Mouse (Mus musculus): ENCODE measurements around the gene Slc17a8. TPM values are rescaled to one million over a fixed set of nuclear protein-coding genes. Genes with fewer than 3 reads are reported as not detected.
"Not testable (repeated sequence)": the region's sequence is repeated elsewhere in the genome, so short reads cannot be mapped to it uniquely, and the experiment has no call there.

The Slc17a8 gene
- polyA plus RNA-seq (2015; fragmentation: Nextera tagmentation; extraction: Ambion mirVana), result 0.09 TPM in 1 of 2 replicates, not detected in the other

DNA sequence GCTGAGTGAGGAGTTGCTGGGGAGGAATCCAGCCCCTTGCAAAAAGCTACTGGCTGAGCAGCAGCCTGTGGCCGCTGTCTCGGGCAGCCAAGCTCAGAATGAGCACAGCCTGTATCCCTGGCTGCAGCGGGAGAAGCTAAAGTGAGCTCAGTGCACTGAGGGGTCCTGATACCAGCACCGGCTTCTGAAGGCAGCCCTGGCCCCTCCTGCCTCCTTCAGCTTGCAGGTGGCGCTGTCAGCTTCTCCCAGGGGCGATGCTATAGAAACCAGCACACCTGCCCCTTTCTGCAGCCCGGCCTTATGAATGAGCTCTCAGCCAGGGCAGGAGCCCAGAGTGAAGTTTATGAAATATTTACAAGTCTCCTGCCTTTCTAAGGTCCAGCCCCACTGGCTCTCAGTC, at the start of gene Slc17a8:
Gene Slc17a8, minus strand, starts transcription at position 125 of the 400 bp plus-strand sequence.
- Histone ChIP-seq H3K4me3 (no peak within 1 kb of the TSS), H3K27ac (no peak within 1 kb of the TSS), H3K27me3 (no peaks in the 10 kb centered on the region), H3K9me3 (no peaks in the 10 kb centered on the region), H3K9ac (no peak within 1 kb of the TSS), H3K4me2 (no peak within 1 kb of the TSS), H3K4me1 (no peaks in the 10 kb centered on the region), H3K36me3 (no peaks in the 10 kb centered on the region)
- no peak for ATAC-seq (ENCODE audit: borderline replicate concordance, extremely low read depth, low FRiP score, low TSS enrichment)
- 31% methylated on average over 7 of the region's 7 CpGs for WGBS

DNA sequence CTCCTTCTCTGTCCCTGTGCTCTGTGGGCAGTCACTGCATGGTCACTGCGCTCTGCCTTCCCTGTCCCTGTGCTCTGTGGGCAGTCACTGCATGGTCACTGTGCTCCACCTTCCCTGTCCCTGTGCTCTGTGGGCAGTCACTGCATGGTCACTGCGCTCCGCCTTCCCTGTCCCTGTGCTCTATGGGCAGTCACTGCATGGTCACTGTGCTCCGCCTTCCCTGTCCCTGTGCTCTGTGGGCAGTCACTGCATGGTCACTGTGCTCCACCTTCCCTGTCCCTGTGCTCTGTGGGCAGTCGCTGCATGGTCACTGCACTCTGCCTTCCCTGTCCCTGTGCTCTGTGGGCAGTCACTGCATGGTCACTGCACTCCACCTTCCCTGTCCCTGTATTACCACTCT, 49.3 kb upstream of the Slc17a8 start:
- not testable (repeated sequence) for H3K9me3 ChIP-seq; H3K4me3 ChIP-seq; ATAC-seq (ENCODE audit: borderline replicate concordance, extremely low read depth, low FRiP score, low TSS enrichment); H3K36me3 ChIP-seq; H3K27ac ChIP-seq; H3K9ac ChIP-seq; H3K4me2 ChIP-seq; H3K27me3 ChIP-seq; H3K4me1 ChIP-seq
- WGBS, result 93% methylated on average over 5 of the region's 5 CpGs

DNA sequence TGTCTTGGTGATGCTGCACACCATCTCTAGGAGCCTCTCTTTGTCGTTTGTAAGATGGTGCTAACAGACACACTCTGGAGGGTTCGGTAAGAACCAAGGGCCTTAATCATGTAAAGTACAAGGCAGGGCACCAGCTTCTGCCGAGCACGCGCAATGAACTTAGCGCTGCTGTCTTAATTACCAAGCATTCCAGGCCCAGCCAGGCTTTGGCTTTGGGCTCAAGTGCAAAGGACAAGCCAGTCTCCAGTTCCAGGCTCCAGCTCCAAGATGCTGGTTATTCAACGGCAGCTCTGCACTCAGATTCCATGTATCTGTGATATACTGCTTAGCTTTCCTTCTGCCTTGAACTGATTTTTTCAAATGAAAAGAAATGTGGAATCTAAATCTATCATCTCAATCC, 46.5 kb upstream of the Slc17a8 start:
- no peaks in the 10 kb centered on the region for H3K4me1 ChIP-seq
- 85% methylated on average over 7 of the region's 7 CpGs for WGBS
- no peaks in the 10 kb centered on the region for H3K9me3 ChIP-seq
- no peak for ATAC-seq (ENCODE audit: borderline replicate concordance, extremely low read depth, low FRiP score, low TSS enrichment)
- H3K36me3 ChIP-seq, result 0 out of 2 replicates have a peak, but pooled peaks cover 2% of the 10 kb centered on the region
- no peak overlapping the region for H3K4me2 ChIP-seq
- H3K4me3 ChIP-seq, result no peak overlapping the region
- no peaks in the 10 kb centered on the region for H3K27me3 ChIP-seq
- H3K9ac ChIP-seq, result no peak overlapping the region
- no peak overlapping the region for H3K27ac ChIP-seq

DNA sequence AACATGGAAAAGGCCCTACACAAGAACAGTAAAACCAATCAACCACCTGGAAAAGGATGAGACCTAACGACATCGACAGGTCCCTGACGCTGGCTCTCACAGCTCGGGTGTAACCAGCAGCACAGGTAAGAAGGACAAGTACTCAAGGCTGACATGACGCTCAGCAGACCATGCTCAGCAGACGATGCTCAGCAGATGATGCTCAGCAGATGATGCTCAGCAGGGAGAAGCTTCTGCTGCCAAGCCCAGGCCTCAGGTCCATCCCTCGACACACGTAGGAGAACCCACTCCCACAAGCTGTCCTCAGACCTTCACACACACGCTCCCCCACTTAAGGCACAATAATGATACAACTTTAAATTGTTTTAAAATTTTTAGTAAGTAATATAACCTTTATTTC, 44.6 kb upstream of the Slc17a8 start:
- no peak overlapping the region for H3K4me2 ChIP-seq
- no peaks in the 10 kb centered on the region for H3K27me3 ChIP-seq
- no peak overlapping the region for H3K4me3 ChIP-seq
- ATAC-seq (ENCODE audit: borderline replicate concordance, extremely low read depth, low FRiP score, low TSS enrichment), result no peak
- peaks cover 14% of the 10 kb centered on the region for H3K36me3 ChIP-seq
- H3K9me3 ChIP-seq, result no peaks in the 10 kb centered on the region
- H3K27ac ChIP-seq, result no peak overlapping the region
- H3K9ac ChIP-seq, result no peak overlapping the region
- WGBS, result 90% methylated on average over 9 of the region's 9 CpGs
- H3K4me1 ChIP-seq, result no peaks in the 10 kb centered on the region

DNA sequence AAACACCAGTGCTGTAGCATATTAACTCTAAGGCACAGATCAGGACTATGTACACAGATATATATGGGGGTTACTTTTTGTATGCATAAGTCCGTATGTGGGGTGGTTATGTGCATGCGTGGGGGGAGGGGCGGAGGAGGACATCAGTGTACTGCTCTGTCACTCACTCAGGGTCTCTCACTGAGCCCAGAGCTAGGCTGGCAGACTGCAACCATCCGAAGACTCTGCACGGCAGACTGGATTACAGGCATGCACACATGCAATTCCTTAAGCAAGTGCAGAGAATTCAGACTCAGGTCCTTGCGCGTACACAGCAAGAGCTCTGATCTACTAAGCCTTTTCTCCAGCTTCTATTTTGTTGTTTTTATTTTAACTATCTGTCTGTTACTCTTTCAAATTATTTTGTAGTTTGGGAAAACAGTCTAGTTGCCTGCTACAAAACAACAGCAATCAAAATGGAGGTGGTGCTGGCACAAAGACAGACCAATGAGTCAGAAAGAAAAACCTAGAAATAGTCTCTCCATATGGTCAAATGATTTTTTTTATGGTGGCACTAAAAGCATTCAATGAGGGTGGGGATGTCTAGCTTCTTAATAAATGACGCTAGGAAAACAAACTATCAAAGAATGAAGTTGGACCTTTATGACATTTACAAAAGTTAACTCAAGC, 44.1 kb upstream of the Slc17a8 start:
- no peak for ATAC-seq (ENCODE audit: borderline replicate concordance, extremely low read depth, low FRiP score, low TSS enrichment)
- WGBS, result 92% methylated on average over 8 of the region's 8 CpGs

DNA sequence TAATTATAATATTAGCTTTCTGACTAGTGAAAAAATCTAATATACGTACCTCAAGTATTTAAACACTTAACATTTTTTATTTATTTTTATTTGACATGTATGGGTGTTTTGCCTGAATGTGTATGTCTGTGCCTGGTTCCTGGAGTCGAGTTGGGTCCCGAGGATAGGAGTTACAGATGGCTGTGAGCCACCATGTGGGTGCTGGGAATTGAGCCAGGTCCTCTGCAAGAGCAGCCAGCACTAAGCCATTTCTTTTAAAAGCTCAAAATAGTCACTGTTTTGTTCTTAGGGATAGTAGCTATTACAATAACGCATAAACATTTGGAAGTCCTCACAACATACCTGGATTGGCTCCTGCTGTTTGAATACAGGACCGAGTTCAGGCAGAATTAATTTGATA, 35.3 kb upstream of the Slc17a8 start:
- H3K4me3 ChIP-seq, result no peak overlapping the region
- H3K9me3 ChIP-seq, result no peaks in the 10 kb centered on the region
- H3K4me1 ChIP-seq, result no peaks in the 10 kb centered on the region
- no peak overlapping the region for H3K4me2 ChIP-seq
- H3K27ac ChIP-seq, result no peak overlapping the region
- H3K36me3 ChIP-seq, result peaks cover 45% of the 10 kb centered on the region
- no peak overlapping the region for H3K9ac ChIP-seq
- no peak for ATAC-seq (ENCODE audit: borderline replicate concordance, extremely low read depth, low FRiP score, low TSS enrichment)
- no peaks in the 10 kb centered on the region for H3K27me3 ChIP-seq
- WGBS, result 70% methylated on average over 5 of the region's 5 CpGs

More for the DNA sequence above, 44.1 kb upstream of the Slc17a8 start:
- Histone ChIP-seq H3K4me2 (no peak overlapping the region), H3K36me3 (peaks cover 14% of the 10 kb centered on the region), H3K27ac (no peak overlapping the region), H3K4me1 (no peaks in the 10 kb centered on the region), H3K27me3 (no peaks in the 10 kb centered on the region), H3K9ac (no peak overlapping the region), H3K4me3 (no peak overlapping the region), H3K9me3 (no peaks in the 10 kb centered on the region)

DNA sequence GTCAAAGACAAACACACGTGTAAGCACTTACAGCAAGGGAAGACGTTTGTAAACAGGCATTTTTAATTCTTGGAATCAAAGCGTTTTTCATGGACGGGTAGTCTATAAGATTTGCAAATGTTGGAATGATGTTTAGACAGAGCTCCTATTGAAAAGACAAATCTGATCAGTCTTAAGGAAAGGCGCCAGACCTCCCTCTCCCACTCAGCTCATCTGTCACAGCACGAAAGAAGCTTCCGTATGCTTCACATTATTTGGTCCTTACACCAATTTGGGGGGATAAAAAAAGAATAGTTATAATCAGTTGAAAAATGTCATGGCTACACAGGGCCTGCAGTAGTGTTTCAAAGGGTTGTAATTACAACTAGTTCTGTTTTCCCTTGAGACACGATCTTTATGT, 31.9 kb upstream of the Slc17a8 start:
- Histone ChIP-seq H3K9me3 (no peaks in the 10 kb centered on the region), H3K9ac (no peak overlapping the region), H3K4me3 (no peak overlapping the region), H3K36me3 (peaks cover 41% of the 10 kb centered on the region), H3K4me2 (no peak overlapping the region), H3K27ac (no peak overlapping the region), H3K27me3 (no peaks in the 10 kb centered on the region), H3K4me1 (no peaks in the 10 kb centered on the region)
- ATAC-seq (ENCODE audit: borderline replicate concordance, extremely low read depth, low FRiP score, low TSS enrichment), result no peak
- WGBS, result 85% methylated on average over 8 of the region's 8 CpGs

DNA sequence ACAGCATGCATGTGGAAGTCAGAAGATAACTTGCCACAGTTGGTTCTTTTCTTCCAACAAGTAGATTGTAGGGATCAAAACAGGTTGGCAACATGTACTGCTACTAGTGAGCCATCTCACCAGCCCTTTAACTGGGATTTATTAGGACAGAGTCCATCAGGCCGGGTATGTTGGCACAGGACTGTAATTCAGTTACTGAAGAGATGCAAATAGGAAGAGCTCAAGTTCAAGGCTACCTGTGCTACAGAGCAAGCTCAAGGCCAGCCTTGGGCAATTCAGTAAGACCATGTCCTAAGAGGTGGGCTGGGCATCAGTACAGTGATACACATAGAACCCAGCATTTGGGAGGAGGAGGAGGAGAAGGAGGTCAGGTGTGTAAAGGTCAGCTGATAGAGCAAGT, 30.6 kb upstream of the Slc17a8 start:
- H3K27me3 ChIP-seq, result no peaks in the 10 kb centered on the region
- no peaks in the 10 kb centered on the region for H3K9me3 ChIP-seq
- H3K4me2 ChIP-seq, result no peak overlapping the region
- no peak overlapping the region for H3K27ac ChIP-seq
- H3K4me3 ChIP-seq, result no peak overlapping the region
- peaks cover 31% of the 10 kb centered on the region for H3K36me3 ChIP-seq
- no peak overlapping the region for H3K9ac ChIP-seq
- H3K4me1 ChIP-seq, result no peaks in the 10 kb centered on the region
- 80% methylated on average over 1 of the region's 1 CpGs for WGBS
- ATAC-seq (ENCODE audit: borderline replicate concordance, extremely low read depth, low FRiP score, low TSS enrichment), result no peak

DNA sequence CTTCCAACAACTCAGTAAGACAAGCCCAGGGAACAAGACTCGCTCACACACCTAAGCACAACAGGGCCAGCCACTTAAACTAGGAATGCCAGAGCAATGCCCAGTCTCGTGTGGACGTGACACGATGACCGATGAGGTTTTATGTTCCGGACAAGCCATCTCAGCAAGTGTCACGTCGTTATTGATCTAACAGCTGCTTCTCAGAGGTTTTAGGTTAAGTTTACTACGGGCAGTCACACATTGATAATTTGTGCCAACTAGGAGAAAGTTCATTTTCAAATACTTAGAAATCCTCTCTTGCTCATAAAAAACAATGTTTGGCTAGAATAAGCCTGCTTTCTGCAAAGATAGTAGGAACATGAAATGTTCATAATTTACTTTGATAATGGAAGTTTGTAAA, 25.9 kb upstream of the Slc17a8 start:
- peaks cover 8% of the 10 kb centered on the region for H3K36me3 ChIP-seq

DNA sequence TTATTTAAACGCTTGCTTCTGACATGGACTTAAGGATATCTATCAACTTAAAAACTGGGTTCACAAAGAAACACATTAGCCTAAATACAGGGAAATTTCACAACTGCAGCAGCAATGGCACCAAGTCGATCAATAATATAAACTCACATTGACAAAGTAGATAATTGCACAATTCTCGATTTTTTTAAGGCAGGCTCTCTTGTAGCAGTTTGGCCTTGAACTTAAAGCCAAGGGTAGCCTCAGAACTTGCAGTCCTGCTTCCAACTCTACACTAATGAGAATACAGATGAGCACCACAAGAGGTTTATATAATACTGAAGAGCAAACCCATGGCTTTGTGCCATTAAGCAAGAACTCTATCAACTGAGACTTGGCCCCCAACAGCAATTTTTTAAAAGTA, 15.9 kb upstream of the Slc17a8 start:
- no peak overlapping the region for H3K27ac ChIP-seq
- H3K9ac ChIP-seq, result no peak overlapping the region
- no peak overlapping the region for H3K4me2 ChIP-seq
- peaks cover 20% of the 10 kb centered on the region for H3K36me3 ChIP-seq
- no peaks in the 10 kb centered on the region for H3K9me3 ChIP-seq
- no peak for ATAC-seq (ENCODE audit: borderline replicate concordance, extremely low read depth, low FRiP score, low TSS enrichment)
- WGBS, result 75% methylated on average over 3 of the region's 3 CpGs
- H3K27me3 ChIP-seq, result no peaks in the 10 kb centered on the region
- H3K4me1 ChIP-seq, result no peaks in the 10 kb centered on the region
- H3K4me3 ChIP-seq, result no peak overlapping the region

More for the DNA sequence above, 25.9 kb upstream of the Slc17a8 start:
- Histone ChIP-seq H3K27ac (no peak overlapping the region), H3K9me3 (no peaks in the 10 kb centered on the region), H3K9ac (no peak overlapping the region), H3K4me3 (no peak overlapping the region), H3K4me1 (no peaks in the 10 kb centered on the region), H3K4me2 (no peak overlapping the region), H3K27me3 (no peaks in the 10 kb centered on the region)
- WGBS, result 80% methylated on average over 9 of the region's 9 CpGs
- no peak for ATAC-seq (ENCODE audit: borderline replicate concordance, extremely low read depth, low FRiP score, low TSS enrichment)

DNA sequence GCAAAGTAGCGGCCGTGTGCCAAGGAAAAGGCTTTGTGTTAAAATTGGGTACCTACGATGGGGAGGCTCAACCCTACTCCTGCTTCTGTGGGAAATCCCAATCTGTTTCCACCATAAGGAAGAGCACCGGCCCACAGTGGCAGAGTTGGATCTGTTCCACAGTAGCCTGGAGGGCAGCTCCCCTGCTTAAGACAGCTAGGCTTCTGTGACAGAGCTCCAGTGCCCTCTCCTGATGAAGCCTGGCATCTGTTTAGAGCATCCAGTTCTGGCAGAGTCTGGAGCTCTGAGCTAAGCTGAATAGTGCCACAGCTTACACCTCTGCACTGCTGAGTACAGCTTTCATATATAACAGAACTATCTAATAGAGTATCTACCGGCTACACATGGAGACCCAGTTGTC, 14.0 kb upstream of the Slc17a8 start:
- no peak overlapping the region for H3K9ac ChIP-seq
- no peak overlapping the region for H3K4me2 ChIP-seq
- 82% methylated on average over 5 of the region's 5 CpGs for WGBS
- H3K36me3 ChIP-seq, result 0 out of 2 replicates have a peak, but pooled peaks cover 2% of the 10 kb centered on the region
- no peaks in the 10 kb centered on the region for H3K4me1 ChIP-seq
- no peaks in the 10 kb centered on the region for H3K27me3 ChIP-seq
- H3K4me3 ChIP-seq, result no peak overlapping the region
- H3K9me3 ChIP-seq, result no peaks in the 10 kb centered on the region
- H3K27ac ChIP-seq, result no peak overlapping the region
- ATAC-seq (ENCODE audit: borderline replicate concordance, extremely low read depth, low FRiP score, low TSS enrichment), result no peak

DNA sequence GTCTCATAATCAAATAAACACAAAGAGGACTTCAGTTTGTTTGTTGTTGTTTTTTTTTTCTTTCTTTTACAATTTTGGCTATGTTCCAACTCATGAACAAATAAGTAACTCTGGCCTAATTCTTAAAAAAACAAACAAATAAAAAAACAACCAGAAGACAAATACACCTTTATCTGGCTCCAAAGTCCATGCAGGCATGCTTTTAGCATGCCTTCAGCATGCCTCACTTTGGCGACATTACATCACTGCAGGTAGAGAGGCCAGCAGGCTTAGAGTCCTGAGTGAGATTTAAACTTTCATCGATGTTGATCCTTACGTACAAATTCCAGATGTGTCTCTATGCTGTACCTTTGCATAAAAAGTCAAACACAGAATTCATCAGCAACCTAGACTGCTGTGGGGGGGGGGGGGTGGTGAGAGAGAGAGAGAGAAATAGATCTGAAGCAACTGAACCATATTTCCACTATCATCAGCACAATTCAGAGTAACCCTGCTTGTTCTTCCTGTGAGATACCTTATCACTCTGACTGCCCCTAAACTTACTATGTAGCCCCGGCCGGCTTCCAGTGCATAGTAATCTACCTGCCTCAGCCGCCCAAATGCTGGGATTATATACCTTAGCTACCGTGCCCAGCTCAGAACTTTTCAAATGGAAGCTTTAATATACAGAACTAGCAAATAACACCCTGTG, 12.8 kb upstream of the Slc17a8 start:
- no peaks in the 10 kb centered on the region for H3K4me1 ChIP-seq
- 80% methylated on average over 7 of the region's 7 CpGs for WGBS
- no peaks in the 10 kb centered on the region for H3K9me3 ChIP-seq
- no peak for ATAC-seq (ENCODE audit: borderline replicate concordance, extremely low read depth, low FRiP score, low TSS enrichment)
- no peak overlapping the region for H3K4me3 ChIP-seq
- no peaks in the 10 kb centered on the region for H3K27me3 ChIP-seq
- H3K9ac ChIP-seq, result no peak overlapping the region
- H3K27ac ChIP-seq, result no peak overlapping the region
- H3K4me2 ChIP-seq, result no peak overlapping the region
- no peaks in the 10 kb centered on the region for H3K36me3 ChIP-seq

All from lung, embryonic 15.5 days (tissue).